Mouse (Mus musculus): Measurements from ENCODE around the gene Zfp948.

DNA sequence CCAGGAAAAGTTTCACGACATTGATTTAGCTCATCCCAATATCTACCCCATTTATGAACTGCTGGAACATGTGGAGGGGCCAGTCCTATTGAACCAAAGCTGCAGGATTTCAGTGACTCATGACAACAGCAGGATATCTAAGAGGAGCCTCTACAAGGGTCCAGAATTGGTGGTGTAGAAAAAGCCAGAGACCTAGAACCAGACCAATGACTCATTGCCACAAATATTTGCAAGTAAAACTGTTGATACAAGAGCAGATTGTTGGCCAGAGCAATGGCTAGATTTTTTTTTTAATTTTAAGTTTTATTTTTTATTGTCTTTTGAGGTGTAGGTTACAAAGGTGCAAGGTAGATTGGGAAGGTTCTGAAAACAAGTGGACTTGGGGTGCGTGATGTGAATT is 18.7 kb downstream of the Zfp948 start:
- TF ChIP-seq CTCF (IDR thresholded peaks at IDR 0.05; ENCODE audit: borderline replicate concordance, control insufficient read depth, extremely low read depth, insufficient read depth, low read length, poor library complexity), result no peak
- TF ChIP-seq POLR2A (IDR thresholded peaks at IDR 0.05; ENCODE audit: control insufficient read depth, extremely low read depth, insufficient read depth, low read length, poor library complexity), result no peak

Measured in thymus, adult 2 months (tissue).